Mouse (Mus musculus): Measurements from ENCODE around the gene Olfr452. TPM values are rescaled to one million over a fixed set of nuclear protein-coding genes. Genes with fewer than 3 reads are reported as not detected.

Gene Olfr452
- polyA plus RNA-seq, 2 experiments = not detected

DNA sequence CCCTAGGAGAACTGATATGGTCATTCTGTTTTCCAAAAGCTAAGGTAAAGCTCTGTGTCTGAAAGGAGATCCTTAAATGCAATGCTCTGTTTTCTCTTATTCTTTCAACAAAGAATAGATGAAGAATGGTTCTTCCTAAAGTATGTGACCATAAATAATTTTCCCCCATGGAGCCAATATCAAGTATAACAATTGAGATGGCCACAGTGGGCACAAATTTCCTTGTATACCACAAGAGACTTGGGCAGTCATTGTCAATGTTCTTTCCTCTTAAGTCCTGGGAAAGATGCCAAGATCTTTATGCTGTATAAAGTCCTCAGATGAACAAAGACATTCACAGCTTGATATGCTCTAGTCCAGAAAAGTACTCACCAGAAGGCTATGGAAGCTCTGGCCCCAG, 49.2 kb downstream of the Olfr452 start, which contains the start of gene Olfr449:
TSS of gene Olfr449 (plus strand) at position 301 of the 400 bp plus-strand sequence.
- Histone ChIP-seq H3K36me3 (replicated peaks; ENCODE audit: control insufficient read depth, insufficient read depth, low read depth) (no peaks in the 10 kb centered on the region), H3K4me1 (replicated peaks; ENCODE audit: control insufficient read depth in 2 of 2, insufficient read depth in 2 of 2, low read length in 1 of 2) (no peaks in the 10 kb centered on the region), H3K4me2 (ENCODE audit: low read depth) (no peak within 1 kb of the TSS), H3K9ac (replicated peaks) (no peak within 1 kb of the TSS), H3K9me3 (ENCODE audit: control insufficient read depth, low read length) (no peaks in the 10 kb centered on the region), H3K27ac (no peak within 1 kb of the TSS), H3K27me3 (ENCODE audit: control insufficient read depth, insufficient read depth, low read length) (no peaks in the 10 kb centered on the region), H3K4me3 (ENCODE audit: insufficient read depth in 1 of 2, low read depth in 2 of 2, low read length in 2 of 2) (no peak within 1 kb of the TSS)
- no peak for ATAC-seq (ENCODE audit: insufficient read depth)
- TF ChIP-seq CTCF (IDR thresholded peaks at IDR 0.05; ENCODE audit: low read depth) (no peak), EP300 (IDR thresholded peaks at IDR 0.05; ENCODE audit: low read depth) (no peak)
- no peak for DNase-seq (ENCODE audit: low read depth in 3 of 3, low spot score in 3 of 3)

Other genes starting within 250 kb of the Olfr452 start
- not detected in 2 replicates for gene Olfr455, start 237.5 kb upstream of the Olfr452 start, polyA plus RNA-seq (2012; rRNA removed)
- gene Olfr455, start 237.5 kb upstream of the Olfr452 start, polyA plus RNA-seq (2014; fragmentation: Nextera tagmentation; extraction: Ambion mirVana) = not detected in 2 replicates
- not detected in 2 replicates for gene Tcaf3, start 187.4 kb upstream of the Olfr452 start, polyA plus RNA-seq (2012; rRNA removed)
- gene Tcaf3, start 187.4 kb upstream of the Olfr452 start, polyA plus RNA-seq (2014; fragmentation: Nextera tagmentation; extraction: Ambion mirVana) = not detected in 2 replicates
- gene Tcaf2, start 139.8 kb upstream of the Olfr452 start, polyA plus RNA-seq (2012; rRNA removed) = 0.07 and 0.12 TPM in 2 replicates
- gene Tcaf2, start 139.8 kb upstream of the Olfr452 start, polyA plus RNA-seq (2014; fragmentation: Nextera tagmentation; extraction: Ambion mirVana) = 0.04 and 0.06 TPM in 2 replicates
- 2.2 TPM in 2 replicates for gene Tcaf1, start 75.0 kb upstream of the Olfr452 start, polyA plus RNA-seq (2012; rRNA removed)
- gene Tcaf1, start 75.0 kb upstream of the Olfr452 start, polyA plus RNA-seq (2014; fragmentation: Nextera tagmentation; extraction: Ambion mirVana) = 3.1 and 4.2 TPM in 2 replicates
- gene Olfr453, start 45.7 kb upstream of the Olfr452 start, polyA plus RNA-seq (2012; rRNA removed) = not detected in 2 replicates
- not detected in 2 replicates for gene Olfr453, start 45.7 kb upstream of the Olfr452 start, polyA plus RNA-seq (2014; fragmentation: Nextera tagmentation; extraction: Ambion mirVana)
- not detected in 2 replicates for gene Olfr38, start 28.7 kb upstream of the Olfr452 start, polyA plus RNA-seq (2012; rRNA removed)
- gene Olfr38, start 28.7 kb upstream of the Olfr452 start, polyA plus RNA-seq (2014; fragmentation: Nextera tagmentation; extraction: Ambion mirVana) = not detected in 2 replicates
- not detected in 2 replicates for gene Olfr450, start 26.8 kb downstream of the Olfr452 start, polyA plus RNA-seq (2012; rRNA removed)
- gene Olfr450, start 26.8 kb downstream of the Olfr452 start, polyA plus RNA-seq (2014; fragmentation: Nextera tagmentation; extraction: Ambion mirVana) = not detected in 2 replicates
- not detected in 2 replicates for gene Olfr449, start 49.3 kb downstream of the Olfr452 start, polyA plus RNA-seq (2012; rRNA removed)
- not detected in 2 replicates for gene Olfr449, start 49.3 kb downstream of the Olfr452 start, polyA plus RNA-seq (2014; fragmentation: Nextera tagmentation; extraction: Ambion mirVana)
- gene Olfr448, start 105.3 kb downstream of the Olfr452 start, polyA plus RNA-seq (2012; rRNA removed) = not detected in 2 replicates
- not detected in 2 replicates for gene Olfr448, start 105.3 kb downstream of the Olfr452 start, polyA plus RNA-seq (2014; fragmentation: Nextera tagmentation; extraction: Ambion mirVana)
- gene Olfr447, start 123.8 kb downstream of the Olfr452 start, polyA plus RNA-seq (2012; rRNA removed) = not detected in 2 replicates
- gene Olfr447, start 123.8 kb downstream of the Olfr452 start, polyA plus RNA-seq (2014; fragmentation: Nextera tagmentation; extraction: Ambion mirVana) = not detected in 2 replicates
- not detected in 2 replicates for gene Olfr446, start 136.3 kb downstream of the Olfr452 start, polyA plus RNA-seq (2012; rRNA removed)
- not detected in 2 replicates for gene Olfr446, start 136.3 kb downstream of the Olfr452 start, polyA plus RNA-seq (2014; fragmentation: Nextera tagmentation; extraction: Ambion mirVana)
- not detected in 2 replicates for gene Olfr444, start 164.0 kb downstream of the Olfr452 start, polyA plus RNA-seq (2012; rRNA removed)
- gene Olfr444, start 164.0 kb downstream of the Olfr452 start, polyA plus RNA-seq (2014; fragmentation: Nextera tagmentation; extraction: Ambion mirVana) = not detected in 2 replicates